Mouse (Mus musculus): ENCODE data around the gene Net1.

GRCm38 (mm10) chr13:3925632-3926031, 7.6 kb upstream of the Net1 start:
- TF ChIP-seq POLR2A (IDR thresholded peaks at IDR 0.05; ENCODE audit: low read depth, low read length) (no peak), CTCF (IDR thresholded peaks at IDR 0.05; ENCODE audit: extremely low read depth, insufficient read depth, insufficient read length, insufficient replicate concordance) (no peak)
